Mouse (Mus musculus): ENCODE data around the gene Dnmt3a. TPM values are rescaled to one million over a fixed set of nuclear protein-coding genes. Genes with fewer than 3 reads are reported as not detected.
A peak's percentile ranks its signal among the peaks of the same experiment; 100 is the strongest.
"Not testable (repeated sequence)": the region's sequence is repeated elsewhere in the genome, so short reads cannot be mapped to it uniquely, and the experiment has no call there.

Gene Dnmt3a
- polyA plus RNA-seq, 1 experiment from 2014 or later, result 124 TPM

GRCm38 (mm10) chr12:3910466-3911093, 104.8 kb downstream of the Dnmt3a start:
- Histone ChIP-seq H3K36me3 (peaks cover 64% of the 10 kb centered on the region), H3K9ac (no peak overlapping the region), H3K27ac (no peak overlapping the region), H3K4me3 (replicated peaks) (no peak overlapping the region), H3K27me3 (no peaks in the 10 kb centered on the region), H3K4me2 (no peak overlapping the region), H3K9me3 (replicated peaks) (no peaks in the 10 kb centered on the region), H3K4me1 (0 out of 2 replicates have a peak, but pooled peaks cover under 1% of the 10 kb centered on the region)
- ATAC-seq (replicated peaks; ENCODE audit: low FRiP score), result peak; percentile 38; the same call in 1 of the 2 replicates
- WGBS, result 67% methylated on average over 10 of the region's 10 CpGs

GRCm38 (mm10) chr12:3911831-3912348, 106.1 kb downstream of the Dnmt3a start:
- no peak for ATAC-seq (replicated peaks; ENCODE audit: low FRiP score)
- Histone ChIP-seq H3K4me3 (replicated peaks) (no peak overlapping the region), H3K27ac (no peak overlapping the region), H3K9me3 (replicated peaks) (no peaks in the 10 kb centered on the region), H3K4me1 (0 out of 2 replicates have a peak, but pooled peaks cover 4% of the 10 kb centered on the region), H3K27me3 (no peaks in the 10 kb centered on the region), H3K4me2 (no peak overlapping the region), H3K36me3 (peaks cover 51% of the 10 kb centered on the region), H3K9ac (no peak overlapping the region)
- 91% methylated on average over 7 of the region's 7 CpGs for WGBS

- 61% methylated on average over 3 of the region's 3 CpGs for WGBS
- ATAC-seq (replicated peaks; ENCODE audit: low FRiP score), result no peak
- Histone ChIP-seq H3K36me3 (peaks cover 17% of the 10 kb centered on the region), H3K4me2 (no peak overlapping the region), H3K27me3 (no peaks in the 10 kb centered on the region), H3K4me1 (peaks cover 20% of the 10 kb centered on the region), H3K4me3 (replicated peaks) (no peak overlapping the region), H3K27ac (no peak overlapping the region), H3K9ac (no peak overlapping the region), H3K9me3 (replicated peaks) (no peaks in the 10 kb centered on the region)
These were observed 110.0 kb downstream of the Dnmt3a start for GRCm38 (mm10) chr12:3915852-3916251.

- 21% methylated on average over 14 of the region's 14 CpGs for WGBS
- Histone ChIP-seq H3K27ac (0 out of 2 replicates have a peak overlapping the region, but pooled peaks have one; percentile 0), H3K36me3 (peaks cover 15% of the 10 kb centered on the region), H3K4me2 (no peak overlapping the region), H3K27me3 (no peaks in the 10 kb centered on the region), H3K9me3 (replicated peaks) (no peaks in the 10 kb centered on the region), H3K4me1 (peaks cover 24% of the 10 kb centered on the region), H3K9ac (no peak overlapping the region), H3K4me3 (replicated peaks) (no peak overlapping the region)
- ATAC-seq (replicated peaks; ENCODE audit: low FRiP score), result peak; percentile 71
These were observed 112.0 kb downstream of the Dnmt3a start for GRCm38 (mm10) chr12:3917668-3918341.

GRCm38 (mm10) chr12:3918577-3918976, 112.8 kb downstream of the Dnmt3a start:
- Histone ChIP-seq H3K4me1 (peaks cover 24% of the 10 kb centered on the region), H3K9me3 (replicated peaks) (no peaks in the 10 kb centered on the region), H3K4me3 (replicated peaks) (no peak overlapping the region), H3K4me2 (no peak overlapping the region), H3K36me3 (peaks cover 11% of the 10 kb centered on the region), H3K9ac (no peak overlapping the region), H3K27ac (no peak overlapping the region), H3K27me3 (no peaks in the 10 kb centered on the region)
- ATAC-seq (replicated peaks; ENCODE audit: low FRiP score), result no peak
- 65% methylated on average over 3 of the region's 3 CpGs for WGBS

- Histone ChIP-seq H3K4me1 (peaks cover 24% of the 10 kb centered on the region), H3K27ac (no peak overlapping the region), H3K9me3 (replicated peaks) (no peaks in the 10 kb centered on the region), H3K4me3 (replicated peaks) (no peak overlapping the region), H3K36me3 (peaks cover 5% of the 10 kb centered on the region), H3K4me2 (no peak overlapping the region), H3K9ac (no peak overlapping the region), H3K27me3 (no peaks in the 10 kb centered on the region)
- WGBS, result 82% methylated on average over 3 of the region's 3 CpGs
- 0 out of 2 replicates have a peak, but pooled peaks have one; percentile 31 for ATAC-seq (replicated peaks; ENCODE audit: low FRiP score)
These were observed 113.6 kb downstream of the Dnmt3a start for GRCm38 (mm10) chr12:3919423-3919822.

GRCm38 (mm10) chr12:3926127-3926526, 120.3 kb downstream of the Dnmt3a start:
- H3K9ac ChIP-seq, result no peak overlapping the region
- 0 out of 2 replicates have a peak, but pooled peaks have one; percentile 43 for ATAC-seq (replicated peaks; ENCODE audit: low FRiP score)
- H3K36me3 ChIP-seq, result no peaks in the 10 kb centered on the region
- no peak overlapping the region for H3K27ac ChIP-seq
- H3K4me3 ChIP-seq (replicated peaks), result no peak overlapping the region
- H3K4me2 ChIP-seq, result no peak overlapping the region
- H3K9me3 ChIP-seq (replicated peaks), result no peaks in the 10 kb centered on the region
- H3K4me1 ChIP-seq, result peaks cover 3% of the 10 kb centered on the region
- 3% methylated on average over 1 of the region's 1 CpGs for WGBS
- no peaks in the 10 kb centered on the region for H3K27me3 ChIP-seq

- no peak for ATAC-seq (replicated peaks; ENCODE audit: low FRiP score)
- Histone ChIP-seq H3K9ac (no peak overlapping the region), H3K27ac (no peak overlapping the region), H3K4me2 (no peak overlapping the region), H3K36me3 (no peaks in the 10 kb centered on the region), H3K4me1 (no peaks in the 10 kb centered on the region), H3K27me3 (no peaks in the 10 kb centered on the region), H3K4me3 (replicated peaks) (no peak overlapping the region), H3K9me3 (replicated peaks) (no peaks in the 10 kb centered on the region)
- 81% methylated on average over 3 of the region's 3 CpGs for WGBS
These were observed 123.0 kb downstream of the Dnmt3a start for GRCm38 (mm10) chr12:3928841-3929240.

- ATAC-seq (replicated peaks; ENCODE audit: low FRiP score); H3K36me3 ChIP-seq; H3K4me3 ChIP-seq (replicated peaks); H3K27me3 ChIP-seq; H3K9ac ChIP-seq; H3K4me2 ChIP-seq; H3K9me3 ChIP-seq (replicated peaks); H3K27ac ChIP-seq; H3K4me1 ChIP-seq: not testable (repeated sequence)
- WGBS, result 90% methylated on average over 35 of the region's 47 CpGs
These were observed 124.5 kb downstream of the Dnmt3a start for GRCm38 (mm10) chr12:3930090-3930865.

- no peaks in the 10 kb centered on the region for H3K27me3 ChIP-seq
- 29% methylated on average over 11 of the region's 11 CpGs for WGBS
- H3K9me3 ChIP-seq (replicated peaks), result no peaks in the 10 kb centered on the region
- ATAC-seq (replicated peaks; ENCODE audit: low FRiP score), result no peak
- H3K4me3 ChIP-seq (replicated peaks), result no peak overlapping the region
- no peaks in the 10 kb centered on the region for H3K36me3 ChIP-seq
- H3K9ac ChIP-seq, result no peak overlapping the region
- no peak overlapping the region for H3K27ac ChIP-seq
- H3K4me2 ChIP-seq, result no peak overlapping the region
- H3K4me1 ChIP-seq, result no peaks in the 10 kb centered on the region
These were observed 136.2 kb downstream of the Dnmt3a start for GRCm38 (mm10) chr12:3942026-3942425.

GRCm38 (mm10) chr12:3944454-3945073, 138.8 kb downstream of the Dnmt3a start:
- no peak overlapping the region for H3K4me2 ChIP-seq
- no peak for ATAC-seq (replicated peaks; ENCODE audit: low FRiP score)
- no peak overlapping the region for H3K9ac ChIP-seq
- no peaks in the 10 kb centered on the region for H3K9me3 ChIP-seq (replicated peaks)
- H3K27ac ChIP-seq, result no peak overlapping the region
- 47% methylated on average over 4 of the region's 4 CpGs for WGBS
- H3K4me1 ChIP-seq, result no peaks in the 10 kb centered on the region
- H3K4me3 ChIP-seq (replicated peaks), result no peak overlapping the region
- H3K27me3 ChIP-seq, result no peaks in the 10 kb centered on the region
- H3K36me3 ChIP-seq, result no peaks in the 10 kb centered on the region

All from kidney, embryonic 15.5 days (tissue).